ENCODE assay signal across 12 mouse cellular contexts in the genomic region with DNA sequence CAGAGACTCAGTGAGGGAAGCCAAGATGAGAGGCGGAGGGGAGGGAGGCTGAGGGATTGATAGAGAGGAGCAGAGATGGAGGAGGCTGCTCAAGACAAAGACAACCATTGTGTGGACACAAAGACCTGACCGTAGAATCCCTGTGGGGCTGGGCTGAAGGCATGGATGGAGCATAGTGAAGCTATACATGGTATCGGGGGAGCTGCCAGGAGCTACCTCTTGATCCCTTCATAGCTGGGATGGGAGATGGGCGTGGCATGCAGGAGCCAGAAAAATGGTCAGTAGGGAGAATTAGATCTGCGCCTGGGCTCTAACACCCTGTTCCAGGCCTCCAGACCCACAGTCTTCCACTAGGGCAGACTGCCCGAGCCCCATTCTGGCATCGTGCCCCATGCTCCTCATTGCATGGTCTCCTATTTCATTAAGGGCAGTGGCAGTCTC. TPM values are rescaled to one million over a fixed set of nuclear protein-coding genes. Genes with fewer than 3 reads are reported as not detected.
DNase-seq lines count a peak whose midpoint lies in the region; ATAC-seq lines count a peak whose summit lies in the region.
"Had no signal": no experiment of that assay in that cellular context is flagged by ENCODE, and none has a peak within 500 bp of the region (broad histone marks: within the 10 kb centered on the region; RNA-seq: fewer than 3 reads in every experiment).

No protein-coding gene starts in this region.

- H3K9me3 ChIP-seq in heart, embryonic 16.5 days (replicated peaks; ENCODE audit: control insufficient read depth, low read length) = no peaks in the 10 kb centered on the region
- H3K9me3 ChIP-seq in midbrain, embryonic 16.5 days (replicated peaks; ENCODE audit: control insufficient read depth, low read length, poor library complexity, severe bottlenecking) = no peaks in the 10 kb centered on the region
- no peaks in the 10 kb centered on the region for H3K9me3 ChIP-seq in midbrain, embryonic 11.5 days (ENCODE audit: control insufficient read depth, low read length)
- H3K9me3 ChIP-seq in stomach, embryonic 14.5 days (ENCODE audit: control insufficient read depth, low read depth, low read length) = no peaks in the 10 kb centered on the region
- H3K9me3 ChIP-seq: embryonic facial prominence, embryonic 13.5 days had no signal

- H3K4me2 ChIP-seq in heart, embryonic 16.5 days (ENCODE audit: low read depth, low read length) = no peak overlapping the region
- no peak overlapping the region for H3K4me2 ChIP-seq in midbrain, embryonic 16.5 days (ENCODE audit: low read length)
- H3K4me2 ChIP-seq in midbrain, embryonic 11.5 days = no peak overlapping the region
- H3K4me2 ChIP-seq in stomach, embryonic 14.5 days (replicated peaks; ENCODE audit: low read depth, low read length) = no peak overlapping the region
- H3K4me2 ChIP-seq: embryonic facial prominence, embryonic 13.5 days had no signal

- 66% methylated on average over 7 of the region's 7 CpGs for WGBS in heart, embryonic 16.5 days
- WGBS in midbrain, embryonic 16.5 days = 63% methylated on average over 7 of the region's 7 CpGs
- WGBS in midbrain, embryonic 11.5 days = 66% methylated on average over 7 of the region's 7 CpGs
- 78% methylated on average over 7 of the region's 7 CpGs for WGBS in stomach, embryonic 14.5 days

- no peak overlapping the region for H3K4me3 ChIP-seq in heart, embryonic 16.5 days (ENCODE audit: low read length)
- no peak overlapping the region for H3K4me3 ChIP-seq in midbrain, embryonic 16.5 days (ENCODE audit: low read depth, low read length)
- no peak overlapping the region for H3K4me3 ChIP-seq in midbrain, embryonic 11.5 days (ENCODE audit: low read depth, low read length)
- H3K4me3 ChIP-seq in stomach, embryonic 14.5 days (ENCODE audit: low read depth, low read length) = no peak overlapping the region
- H3K4me3 ChIP-seq: embryonic facial prominence, embryonic 13.5 days had no signal

- H3K27ac ChIP-seq in heart, embryonic 16.5 days (ENCODE audit: low read length) = no peak overlapping the region
- H3K27ac ChIP-seq in midbrain, embryonic 16.5 days (ENCODE audit: low read length) = no peak overlapping the region
- H3K27ac ChIP-seq in midbrain, embryonic 11.5 days (ENCODE audit: low read depth, low read length) = no peak overlapping the region
- H3K27ac ChIP-seq in stomach, embryonic 14.5 days (ENCODE audit: low read length) = no peak overlapping the region
- H3K27ac ChIP-seq: embryonic facial prominence, embryonic 13.5 days; kidney, postnatal 0 days had no signal

- no peaks in the 10 kb centered on the region for H3K36me3 ChIP-seq in heart, embryonic 16.5 days (ENCODE audit: control insufficient read depth, insufficient read depth)
- no peaks in the 10 kb centered on the region for H3K36me3 ChIP-seq in midbrain, embryonic 16.5 days (ENCODE audit: control insufficient read depth, insufficient read depth, low read length)
- no peaks in the 10 kb centered on the region for H3K36me3 ChIP-seq in midbrain, embryonic 11.5 days (ENCODE audit: control insufficient read depth, insufficient read depth, low read length)
- no peaks in the 10 kb centered on the region for H3K36me3 ChIP-seq in stomach, embryonic 14.5 days (ENCODE audit: control insufficient read depth, insufficient read depth, low read length)
- H3K36me3 ChIP-seq: embryonic facial prominence, embryonic 13.5 days had no signal

- ATAC-seq in heart, embryonic 16.5 days (replicated peaks; ENCODE audit: extremely low read depth, insufficient read depth, low FRiP score) = 0 out of 2 replicates have a peak, but pooled peaks have one; percentile 32
- ATAC-seq in midbrain, embryonic 16.5 days = peak; percentile 58; the same call in 1 of the 2 replicates
- ATAC-seq in midbrain, embryonic 11.5 days (ENCODE audit: low FRiP score) = no peak
- ATAC-seq in stomach, embryonic 14.5 days (ENCODE audit: insufficient number of reproducible peaks, insufficient read depth, low FRiP score, low read depth) = peak; percentile 49; the same call in 1 of the 2 replicates
- ATAC-seq: lung, postnatal 0 days had no signal

- intact Hi-C loops in gastrocnemius, postnatal 14 days (cut with DNase I; ENCODE audit: low total_unique reads) = no loop called here

- H3K27me3 ChIP-seq in heart, embryonic 16.5 days (ENCODE audit: control insufficient read depth, insufficient read depth, low read length) = peaks cover 10% of the 10 kb centered on the region
- H3K27me3 ChIP-seq in midbrain, embryonic 16.5 days (ENCODE audit: control insufficient read depth, insufficient read depth, low read depth, low read length) = peaks cover 18% of the 10 kb centered on the region
- peaks cover 19% of the 10 kb centered on the region for H3K27me3 ChIP-seq in midbrain, embryonic 11.5 days (ENCODE audit: control insufficient read depth, insufficient read depth, low read length)
- no peaks in the 10 kb centered on the region for H3K27me3 ChIP-seq in stomach, embryonic 14.5 days (ENCODE audit: control insufficient read depth, insufficient read depth, low read length)

- peaks cover 4% of the 10 kb centered on the region for H3K4me1 ChIP-seq in heart, embryonic 16.5 days (ENCODE audit: control insufficient read depth, insufficient read depth, low read length)
- peaks cover 2% of the 10 kb centered on the region; the same call in 1 of the 2 replicates for H3K4me1 ChIP-seq in midbrain, embryonic 16.5 days (ENCODE audit: control insufficient read depth, insufficient read depth, low read length)
- 0 out of 2 replicates have a peak, but pooled peaks cover 3% of the 10 kb centered on the region for H3K4me1 ChIP-seq in midbrain, embryonic 11.5 days (ENCODE audit: control insufficient read depth, insufficient read depth, low read length)
- H3K4me1 ChIP-seq in stomach, embryonic 14.5 days (ENCODE audit: control insufficient read depth, insufficient read depth, low read length) = 0 out of 2 replicates have a peak, but pooled peaks cover 3% of the 10 kb centered on the region

- no peak overlapping the region for H3K9ac ChIP-seq in heart, embryonic 16.5 days (ENCODE audit: low read length)
- no peak overlapping the region for H3K9ac ChIP-seq in midbrain, embryonic 16.5 days (ENCODE audit: low read depth, low read length)
- H3K9ac ChIP-seq in midbrain, embryonic 11.5 days (ENCODE audit: low read length) = no peak overlapping the region
- H3K9ac ChIP-seq in stomach, embryonic 14.5 days (replicated peaks; ENCODE audit: low read depth, low read length) = no peak overlapping the region
- H3K9ac ChIP-seq: embryonic facial prominence, embryonic 13.5 days had no signal

- DNase-seq in heart, adult 18-20 months = no peak
- DNase-seq in midbrain, embryonic 11.5 days (ENCODE audit: low spot score, missing footprints) = no peak
- DNase-seq in gastrocnemius, postnatal 14 days = peak; percentile 81
- no peak for DNase-seq in ovary, postnatal 10 days (ENCODE audit: low spot score)
- no peak for DNase-seq in adrenal gland, postnatal 4 days (ENCODE audit: low spot score in 2 of 2)
- DNase-seq: cerebellum, adult 18-20 months had no signal

RNA-seq across cellular contexts. Expression of gene P2ry2, which starts 4.4 kb away (rescaled TPM):
- 3.6 and 4.3 TPM in 2 replicates for polyA plus RNA-seq in heart, embryonic 16.5 days (2015; fragmentation: Nextera tagmentation; extraction: Ambion mirVana)
- 10 to 100 TPM; 19.5 to 20.1 TPM for total RNA-seq in heart, adult 18-20 months (2021)
- 0.21 and 0.22 TPM in 2 replicates for polyA plus RNA-seq in midbrain, embryonic 16.5 days (2015; fragmentation: Nextera tagmentation; extraction: Ambion mirVana)
- polyA plus RNA-seq in midbrain, embryonic 11.5 days (2014; fragmentation: Nextera tagmentation; extraction: Ambion mirVana) = 0.07 TPM in 1 of 2 replicates, not detected in the other
- total RNA-seq in gastrocnemius, postnatal 14 days (2021) = 10 to 100 TPM; 38.0 to 47.7 TPM
- 1.7 and 2.0 TPM in 2 replicates for polyA plus RNA-seq in stomach, embryonic 14.5 days (2014; fragmentation: Nextera tagmentation; extraction: Ambion mirVana)
- 1 to 10 TPM; 2.7 to 2.8 TPM for total RNA-seq in adrenal gland, postnatal 4 days (2021)

RNA-seq across cellular contexts. Expression of gene P2ry6, which starts 42.6 kb away (rescaled TPM):
- polyA plus RNA-seq in heart, embryonic 16.5 days (2015; fragmentation: Nextera tagmentation; extraction: Ambion mirVana) = 5.1 and 5.8 TPM in 2 replicates
- total RNA-seq in heart, adult 18-20 months (2021) = 1 to 10 TPM; 3.2 TPM
- 2.8 and 3.0 TPM in 2 replicates for polyA plus RNA-seq in midbrain, embryonic 16.5 days (2015; fragmentation: Nextera tagmentation; extraction: Ambion mirVana)
- polyA plus RNA-seq in midbrain, embryonic 11.5 days (2014; fragmentation: Nextera tagmentation; extraction: Ambion mirVana) = 1.6 and 2.4 TPM in 2 replicates
- 1 to 10 TPM; 1.6 to 2.1 TPM for total RNA-seq in gastrocnemius, postnatal 14 days (2021)
- polyA plus RNA-seq in stomach, embryonic 14.5 days (2014; fragmentation: Nextera tagmentation; extraction: Ambion mirVana) = 7.3 and 7.8 TPM in 2 replicates
- 1 to 10 TPM; 6.5 to 7.1 TPM for total RNA-seq in adrenal gland, postnatal 4 days (2021)
